Mouse (Mus musculus): ENCODE results near the gene St6galnac6.

St6galnac6 gene

GRCm38 (mm10) chr2:32639632-32640031, 40.1 kb downstream of the St6galnac6 start:
- no peak for DNase-seq (ENCODE audit: low spot score in 2 of 2)

GRCm38 (mm10) chr2:32640550-32641051, 41.1 kb downstream of the St6galnac6 start:
- DNase-seq (ENCODE audit: low spot score in 2 of 2) = no peak

- no peak for DNase-seq (ENCODE audit: low spot score in 2 of 2)
Measured at GRCm38 (mm10) chr2:32641810-32642209, 42.3 kb downstream of the St6galnac6 start.

- no peak for DNase-seq (ENCODE audit: low spot score in 2 of 2)
Measured at GRCm38 (mm10) chr2:32642813-32643212, 43.3 kb downstream of the St6galnac6 start.

DNA sequence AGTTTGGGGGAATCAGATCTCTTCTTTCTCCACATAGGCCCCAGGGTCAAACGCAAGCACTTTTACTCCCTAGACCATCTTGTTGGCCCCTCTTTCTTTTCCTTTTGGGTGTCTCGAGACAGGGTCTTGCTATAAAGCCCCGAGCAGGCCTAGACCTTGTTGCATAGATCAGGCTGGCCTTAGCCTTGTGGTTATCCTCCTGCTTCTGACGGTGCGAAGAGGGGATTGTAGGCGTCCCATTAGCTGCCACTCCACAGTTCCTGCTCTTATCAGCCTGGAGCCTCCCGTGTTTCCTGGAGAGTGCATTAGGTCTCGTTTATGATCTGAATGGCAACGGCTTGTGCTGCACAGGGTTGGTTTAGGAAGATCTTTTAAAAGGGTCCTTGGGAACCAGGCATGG, 44.6 kb downstream of the St6galnac6 start:
- no peak for DNase-seq (ENCODE audit: low spot score in 2 of 2)

GRCm38 (mm10) chr2:32644799-32645475, 45.4 kb downstream of the St6galnac6 start:
- no peak for DNase-seq (ENCODE audit: low spot score in 2 of 2)

DNA sequence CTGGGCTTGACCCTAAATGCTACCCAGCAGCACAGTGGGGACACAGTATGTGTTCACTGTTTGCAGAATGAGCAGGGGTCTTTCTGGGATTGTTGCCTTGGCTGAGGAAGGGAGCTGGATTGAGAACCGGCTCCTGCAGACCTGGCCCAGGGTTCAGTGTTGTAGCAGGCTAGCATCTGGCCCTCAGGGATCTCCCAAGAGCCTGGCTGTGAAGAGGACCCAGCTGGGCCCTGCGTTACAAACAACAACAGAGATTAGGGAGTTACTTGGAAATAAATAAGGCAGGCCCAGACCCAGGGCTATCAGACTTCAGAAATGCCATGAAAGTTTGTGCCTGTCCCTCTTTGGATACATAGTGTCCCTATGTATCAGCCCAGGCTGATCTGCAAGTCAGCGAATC, 46.1 kb downstream of the St6galnac6 start:
- DNase-seq (ENCODE audit: low spot score in 2 of 2) = no peak

GRCm38 (mm10) chr2:32646379-32647056, 47.0 kb downstream of the St6galnac6 start, which contains the start of gene Eng:
TSS of gene Eng (plus strand) at chr2:32646595.
- peak; percentile 36 to 49 for DNase-seq (ENCODE audit: low spot score in 2 of 2)

DNA sequence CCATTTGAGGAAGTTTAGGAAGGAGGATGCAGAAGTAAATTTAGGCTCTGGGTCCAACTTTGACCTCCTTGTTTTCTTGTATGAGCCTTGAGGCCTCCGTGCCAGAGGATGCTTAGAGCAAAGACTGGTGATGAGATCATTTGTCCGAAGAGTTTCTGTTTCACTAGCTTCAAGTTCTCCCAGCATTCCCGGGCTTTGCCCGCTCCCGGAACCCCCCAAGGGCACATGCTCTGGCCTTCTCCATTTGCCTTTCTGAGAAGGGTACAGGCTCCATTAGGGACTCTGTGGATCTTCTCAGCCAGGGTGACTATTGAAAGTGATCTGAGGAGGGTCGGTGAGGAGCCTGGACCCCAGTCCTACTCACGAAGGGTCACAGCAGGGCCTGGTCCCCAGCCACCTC, 47.9 kb downstream of the St6galnac6 start:
- no peak for DNase-seq (ENCODE audit: low spot score in 2 of 2)

DNA sequence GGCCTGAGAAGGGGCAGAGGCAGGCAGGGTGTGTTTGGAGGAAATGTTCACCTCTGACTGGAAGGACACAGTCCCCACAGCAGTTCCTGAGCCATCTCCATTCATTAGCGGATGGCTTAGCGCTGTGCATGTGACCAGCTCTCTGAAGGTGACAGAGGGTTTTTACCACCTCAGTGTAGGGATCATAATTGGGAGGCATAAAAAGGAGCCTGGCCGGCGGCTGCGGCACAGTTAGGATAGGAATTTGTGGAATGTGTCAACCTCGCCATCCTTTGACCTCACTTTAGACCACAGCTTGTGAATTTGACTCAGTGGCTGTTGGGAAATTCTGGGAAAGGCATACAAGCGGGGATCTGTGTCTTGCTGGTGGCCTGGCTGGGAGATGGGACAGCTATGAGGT, 54.3 kb downstream of the St6galnac6 start:
- no peak for DNase-seq (ENCODE audit: low spot score in 2 of 2)

DNA sequence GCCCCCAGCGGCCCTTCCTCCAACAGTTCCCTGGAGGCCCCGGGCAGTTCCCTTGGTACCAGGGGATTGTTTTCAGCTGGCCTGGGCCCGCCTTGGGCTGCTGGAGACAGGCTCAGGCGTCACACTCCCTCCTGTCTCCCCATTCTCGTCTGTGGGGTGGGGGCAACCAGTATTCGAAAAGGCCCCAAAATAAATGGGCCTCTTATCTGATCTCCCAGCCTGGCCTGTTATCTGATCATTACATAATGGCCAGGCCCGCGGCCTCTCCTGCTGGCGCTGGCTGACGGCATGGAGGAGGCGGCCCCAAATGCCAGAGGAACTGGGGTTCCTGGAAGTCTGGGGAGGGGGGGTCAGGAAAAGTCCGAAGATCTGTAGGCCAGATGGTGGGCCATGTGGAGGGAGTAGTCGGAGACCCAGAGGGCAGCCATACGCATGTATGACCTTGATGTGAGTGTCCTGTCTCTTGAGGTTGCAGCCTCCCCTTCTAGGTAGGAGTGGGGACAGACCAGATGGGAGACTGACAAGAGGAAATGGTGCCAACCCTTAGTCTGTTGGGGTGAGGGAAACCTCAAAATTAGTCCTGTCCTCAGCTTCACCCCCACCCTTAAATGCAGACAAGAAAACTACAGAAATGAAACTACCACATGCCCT, 55.4 kb downstream of the St6galnac6 start:
- no peak for DNase-seq (ENCODE audit: low spot score in 2 of 2)

- DNase-seq (ENCODE audit: low spot score in 2 of 2) = no peak
Measured at GRCm38 (mm10) chr2:32655394-32655744, 55.9 kb downstream of the St6galnac6 start.

DNA sequence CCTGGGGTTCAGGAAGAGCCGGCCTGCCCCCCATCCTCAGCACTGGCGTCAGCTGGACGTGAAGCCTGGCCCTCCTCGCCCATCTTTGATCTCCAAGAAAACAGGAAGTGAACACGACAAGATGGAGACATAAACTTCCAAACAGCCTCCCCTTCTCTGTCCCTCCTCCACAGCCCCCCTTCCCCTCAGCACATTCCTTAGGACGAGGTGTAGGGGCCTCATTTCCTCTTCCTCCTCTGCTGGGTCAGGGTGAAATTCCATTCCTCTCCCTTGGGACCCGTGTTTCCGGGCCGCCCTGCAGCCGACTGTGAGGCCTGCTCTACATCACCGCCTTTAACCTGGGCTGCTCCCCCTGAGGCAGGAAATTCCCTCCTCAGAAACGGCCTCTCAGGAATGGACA, 56.3 kb downstream of the St6galnac6 start:
- peak; percentile 51 to 54 for DNase-seq (ENCODE audit: low spot score in 2 of 2)

DNA sequence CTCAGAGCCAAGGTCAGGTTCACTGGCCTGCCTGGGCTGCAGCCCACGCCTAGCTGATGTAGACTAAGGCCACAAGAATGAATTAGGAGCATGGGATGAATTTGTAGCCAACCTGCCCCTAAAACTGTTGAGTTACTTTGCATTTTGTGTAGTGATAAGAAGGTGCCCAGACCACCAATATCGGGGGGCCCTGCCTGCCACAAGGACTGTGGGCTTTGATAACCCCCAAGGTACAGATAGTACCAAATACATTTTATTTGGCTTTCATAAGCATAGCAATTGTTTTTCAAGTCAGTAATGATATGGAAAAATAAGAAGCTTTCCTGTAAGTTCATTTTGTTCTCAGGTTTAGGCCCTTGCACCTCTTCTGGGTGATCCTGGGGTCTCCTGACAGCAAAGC, 59.4 kb downstream of the St6galnac6 start:
- DNase-seq (ENCODE audit: low spot score in 2 of 2) = no peak

DNA sequence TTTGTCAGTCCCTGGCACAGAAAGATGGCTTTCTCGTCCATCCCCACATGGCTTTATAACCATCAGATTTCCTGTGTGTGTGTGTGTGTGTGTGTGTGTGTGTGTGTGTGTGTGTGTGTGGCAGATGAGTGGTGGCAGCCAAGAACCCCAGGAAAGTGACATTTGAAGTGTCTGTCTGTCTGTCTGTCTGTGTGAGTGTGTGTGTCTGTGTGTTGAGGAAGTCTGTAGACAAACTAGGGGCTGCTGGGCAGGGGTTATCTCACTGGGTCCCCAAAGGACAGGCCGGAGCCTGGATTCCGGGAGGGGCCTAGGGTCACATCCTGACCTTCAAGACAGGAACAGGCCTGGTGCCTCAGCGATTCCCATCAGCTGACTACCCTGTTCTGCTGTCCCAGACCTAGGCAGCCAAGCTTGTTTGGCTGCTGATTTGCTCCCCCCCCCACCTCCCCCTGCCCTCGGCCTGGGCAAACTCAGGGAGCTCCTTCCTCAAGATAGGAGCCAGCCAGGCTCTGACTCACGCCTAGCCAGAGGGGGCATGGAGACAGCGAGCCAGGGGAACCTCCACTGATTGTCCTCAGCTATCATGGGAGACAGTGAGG, 62.1 kb downstream of the St6galnac6 start:
- DNase-seq (ENCODE audit: low spot score in 2 of 2) = peak in 1 of 2 experiments; percentile 29

DNA sequence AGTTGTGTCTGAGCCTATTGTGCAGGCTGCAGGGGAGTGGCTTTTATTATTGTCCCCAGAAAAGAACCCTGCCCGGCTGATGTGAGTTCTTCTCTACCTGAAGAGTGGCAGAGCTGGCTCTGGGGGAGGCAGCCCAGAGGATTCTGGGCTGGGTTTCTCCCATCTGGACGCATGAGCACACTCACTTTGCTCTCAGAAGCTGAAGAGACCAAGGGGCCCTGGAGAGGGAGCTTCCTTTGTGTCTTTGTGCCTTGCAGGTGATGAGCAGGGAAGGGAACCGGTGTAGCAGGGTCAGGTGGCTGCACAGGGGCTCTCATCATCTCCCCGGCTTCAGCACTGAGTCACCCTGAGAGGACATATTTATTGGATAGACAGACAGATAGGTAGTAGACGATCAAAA, 62.8 kb downstream of the St6galnac6 start:
- DNase-seq (ENCODE audit: low spot score in 2 of 2) = no peak

DNA sequence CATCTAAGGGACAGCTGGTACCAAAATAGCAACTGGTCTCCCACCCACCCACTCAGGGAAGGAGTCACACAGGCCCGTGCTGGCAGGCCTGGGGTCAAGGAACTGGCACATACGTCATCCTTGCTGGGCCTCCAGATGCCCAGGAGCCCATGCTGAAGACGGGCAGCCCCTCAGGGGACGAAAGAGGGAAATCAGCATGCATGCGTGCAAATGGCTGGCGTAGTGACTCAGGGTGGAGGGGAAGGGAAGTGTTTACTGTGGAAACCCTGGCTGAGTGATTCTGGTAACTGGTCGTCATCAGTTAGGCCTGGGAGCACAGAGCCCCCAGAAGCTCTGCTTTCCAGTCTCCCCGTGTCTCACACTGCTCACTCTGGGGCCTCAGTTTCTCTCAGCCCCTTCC, 65.8 kb downstream of the St6galnac6 start:
- DNase-seq (ENCODE audit: low spot score in 2 of 2) = no peak

DNA sequence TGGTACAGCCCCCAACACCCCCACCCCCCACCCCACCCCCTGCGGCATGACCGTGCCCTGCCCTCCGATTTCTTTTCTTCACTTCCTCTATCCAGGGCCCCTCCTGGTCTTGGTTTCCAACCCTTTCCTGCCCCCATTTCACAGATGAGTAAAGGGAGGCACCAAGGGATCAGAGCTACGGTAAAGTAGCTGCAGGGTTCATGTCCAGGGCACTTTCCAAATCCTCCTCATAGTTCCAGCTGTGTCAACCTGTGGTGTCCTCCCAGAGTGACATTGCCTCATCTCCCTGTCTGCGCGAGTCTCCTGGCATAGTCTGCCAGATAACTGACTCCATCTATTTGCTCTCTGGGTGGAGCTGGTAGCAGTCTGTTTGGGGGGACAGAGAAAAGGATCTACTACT, 66.3 kb downstream of the St6galnac6 start:
- no peak for DNase-seq (ENCODE audit: low spot score in 2 of 2)

- no peak for DNase-seq (ENCODE audit: low spot score in 2 of 2)
Measured at GRCm38 (mm10) chr2:32667775-32668174, 68.3 kb downstream of the St6galnac6 start.

GRCm38 (mm10) chr2:32668176-32668575, 68.7 kb downstream of the St6galnac6 start:
- no peak for DNase-seq (ENCODE audit: low spot score in 2 of 2)

DNA sequence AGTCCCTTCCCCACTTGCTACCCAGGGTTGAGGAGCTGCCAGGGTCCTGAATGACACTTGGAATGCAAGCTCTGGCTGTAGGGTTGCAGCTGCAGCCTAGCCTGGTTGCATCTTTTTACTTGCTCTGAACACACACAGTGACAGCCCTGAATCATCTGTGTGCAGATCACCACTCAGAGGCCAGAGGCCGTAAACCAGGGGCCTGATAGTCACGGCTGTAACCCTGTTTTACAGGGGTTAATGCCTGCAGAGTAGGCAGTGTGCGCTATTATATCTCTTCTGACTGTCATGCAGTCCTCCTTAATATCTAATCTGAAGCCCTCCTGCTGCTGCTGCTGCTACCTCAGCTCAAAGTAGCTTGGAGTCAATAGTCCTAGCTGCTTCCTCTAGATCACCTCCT, 70.4 kb downstream of the St6galnac6 start:
- DNase-seq (ENCODE audit: low spot score in 2 of 2) = no peak
